Mouse (Mus musculus) stomach, embryonic 15.5 days (tissue): Measurements from ENCODE around the gene Ptpra. TPM values are rescaled to one million over a fixed set of nuclear protein-coding genes. Genes with fewer than 3 reads are reported as not detected.

ENCODE experiments used
- ATAC-seq: fragments of 200-750 bp; cut with Nextera tagmentation; 2 replicates; pipeline ENCODE4 v1.8.0; 2017; ENCODE audit warnings: low read depth, moderate number of reproducible peaks, moderate TSS enrichment; ENCODE audit not compliant: insufficient read depth, low FRiP score
- H3K27ac ChIP-seq: fragments of 300-500 bp; sonication (generic); 2 replicates; pipeline ENCODE4 v1.5.1; 2015; ENCODE audit warnings: mild to moderate bottlenecking, inconsistent platforms
- H3K27me3 ChIP-seq: fragments of 300-500 bp; sonication (generic); replicated peaks from 2 replicates; pipeline ENCODE4 v1.6.1; 2015; ENCODE audit warnings: inconsistent platforms
- H3K36me3 ChIP-seq: fragments of 300-500 bp; sonication (generic); 2 replicates; pipeline ENCODE4 v1.6.1; 2015; ENCODE audit warnings: inconsistent platforms
- H3K4me1 ChIP-seq: fragments of 300-500 bp; sonication (generic); 2 replicates; pipeline ENCODE4 v1.6.1; 2015; ENCODE audit warnings: inconsistent platforms
- H3K4me2 ChIP-seq: fragments of 300-500 bp; sonication (generic); 2 replicates; pipeline ENCODE4 v1.6.1; 2015; ENCODE audit warnings: mild to moderate bottlenecking, inconsistent platforms
- H3K4me3 ChIP-seq: fragments of 300-500 bp; sonication (generic); replicated peaks from 2 replicates; pipeline ENCODE4 v1.5.1; 2015; ENCODE audit warnings: inconsistent platforms
- H3K9ac ChIP-seq: fragments of 300-500 bp; sonication (generic); 2 replicates; pipeline ENCODE4 v1.6.1; 2015; ENCODE audit warnings: inconsistent platforms
- H3K9me3 ChIP-seq: fragments of 300-500 bp; sonication (generic); 2 replicates; pipeline ENCODE4 v1.6.1; 2016; ENCODE audit warnings: inconsistent platforms
- WGBS: fragments of 180-500 bp; shearing (Covaris S2); methylation state at CpG from one replicate; pipeline ENCODE4 v1.1.7; 2015; 5-methylcytosine and 5-hydroxymethylcytosine counted together
- polyA plus RNA-seq: library from polyadenylated mRNA; unstranded; fragments of >200 nt; fragmentation: Nextera tagmentation; extraction: Ambion mirVana; gene quantifications from 2 replicates; pipeline ENCODE4 v1.2.1, GENCODE M21; 2015

Gene Ptpra
- 85.2 and 88.2 TPM in 2 replicates for polyA plus RNA-seq

- Histone ChIP-seq H3K4me3 (peak within 1 kb of the TSS; percentile 88), H3K27me3 (no peaks in the 10 kb centered on the region), H3K9me3 (no peaks in the 10 kb centered on the region), H3K27ac (peak within 1 kb of the TSS; percentile 89), H3K36me3 (no peaks in the 10 kb centered on the region; the same call in 1 of the 2 replicates), H3K9ac (peak within 1 kb of the TSS; percentile 70), H3K4me2 (peak within 1 kb of the TSS; percentile 93), H3K4me1 (peaks cover 11% of the 10 kb centered on the region; the same call in 1 of the 2 replicates)
- ATAC-seq, result peak; percentile 96
- under 1% methylated on average over 43 of the region's 50 CpGs for WGBS
These were observed at the start of gene Ptpra for GRCm38 (mm10) chr2:130449794-130450433. TSS of gene Ptpra (plus strand) at chr2:130450278.

DNA sequence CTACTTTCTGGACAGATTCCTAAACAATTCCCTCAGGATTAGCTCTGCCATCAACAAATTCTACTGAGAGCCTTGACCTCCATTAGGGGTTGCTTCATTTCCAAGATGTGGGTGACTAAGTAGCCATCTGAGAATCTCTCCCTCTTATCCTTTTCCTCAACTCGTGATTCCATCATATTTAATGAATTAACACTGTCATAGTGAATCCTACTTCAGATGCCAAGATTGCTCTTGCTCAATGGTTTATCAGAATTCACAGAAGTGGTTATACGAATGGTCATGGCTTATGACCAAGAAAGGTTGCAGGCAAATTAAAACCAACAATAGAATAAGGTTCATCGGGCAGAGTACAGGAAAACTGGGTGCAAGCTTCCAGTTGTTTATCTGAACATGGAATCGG is 48.2 kb upstream of the Ptpra start:
- WGBS, result 67% methylated on average over 4 of the region's 4 CpGs
- Histone ChIP-seq H3K4me2 (no peak overlapping the region), H3K4me1 (no peaks in the 10 kb centered on the region), H3K27ac (no peak overlapping the region), H3K9me3 (no peaks in the 10 kb centered on the region), H3K36me3 (no peaks in the 10 kb centered on the region), H3K27me3 (0 out of 2 replicates have a peak, but pooled peaks cover 3% of the 10 kb centered on the region), H3K4me3 (no peak overlapping the region), H3K9ac (no peak overlapping the region)
- ATAC-seq, result no peak

DNA sequence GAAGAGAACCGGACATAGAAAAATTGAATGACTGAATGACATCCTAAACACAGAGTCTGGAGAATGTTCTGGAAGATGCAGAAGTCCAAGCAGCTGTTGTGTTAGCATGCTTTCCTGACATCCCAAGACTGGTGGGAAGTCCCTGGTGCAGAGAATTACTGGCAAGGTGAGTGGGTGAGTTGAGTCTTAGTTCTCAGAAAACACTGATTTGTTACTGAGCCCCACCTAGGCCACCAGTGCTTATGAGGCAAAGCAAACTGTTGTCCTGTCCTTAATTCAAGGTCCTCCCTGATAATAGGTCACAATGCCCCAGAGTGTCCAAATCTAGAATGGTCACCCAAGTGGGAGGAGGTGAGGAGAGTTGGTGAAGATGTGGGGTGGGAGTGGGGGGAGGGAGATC is 45.1 kb upstream of the Ptpra start, which contains the start of the genes Gm28372 and 1700020A23Rik:
TSS of gene Gm28372 (plus strand) at position 301 of the 400 bp plus-strand sequence.
TSS of gene 1700020A23Rik (plus strand) at position 321 of the 400 bp plus-strand sequence.
- no peaks in the 10 kb centered on the region for H3K36me3 ChIP-seq
- 84% methylated on average over 1 of the region's 1 CpGs for whole genome bisulfite sequencing
- no peak within 1 kb of the TSS for H3K4me2 ChIP-seq
- no peak within 1 kb of the TSS for H3K9ac ChIP-seq
- H3K9me3 ChIP-seq, result no peaks in the 10 kb centered on the region
- H3K4me1 ChIP-seq, result no peaks in the 10 kb centered on the region
- ATAC-seq, result no peak
- H3K4me3 ChIP-seq, result no peak within 1 kb of the TSS
- H3K27ac ChIP-seq, result no peak within 1 kb of the TSS
- 0 out of 2 replicates have a peak, but pooled peaks cover 3% of the 10 kb centered on the region for H3K27me3 ChIP-seq

- H3K36me3 ChIP-seq, result no peaks in the 10 kb centered on the region
- no peak within 1 kb of the TSS for H3K27ac ChIP-seq
These were observed 43.9 kb upstream of the Ptpra start, which contains the start of gene Tmem239 for GRCm38 (mm10) chr2:130406178-130406577. TSS of gene Tmem239 (plus strand) at chr2:130406478.

DNA sequence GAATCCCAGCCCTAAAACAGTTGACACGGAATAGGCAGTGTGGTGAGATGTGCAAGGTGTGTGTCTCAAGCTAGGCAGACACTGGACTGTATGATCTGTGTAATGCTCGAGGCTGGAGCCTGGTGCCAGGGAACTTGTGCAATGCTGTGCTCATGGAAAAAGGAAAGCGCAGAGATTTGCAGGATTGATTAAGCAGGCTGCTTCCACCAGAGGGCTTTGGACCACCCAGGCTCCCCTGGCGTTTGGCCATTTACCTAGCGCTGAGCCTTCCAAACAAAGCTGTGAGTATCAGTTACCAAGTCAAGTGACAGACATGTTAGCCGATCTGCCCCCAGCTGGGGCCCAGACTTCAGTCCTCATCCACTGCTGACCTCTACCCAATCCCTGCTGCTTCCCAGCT is 41.9 kb upstream of the Ptpra start:
- no peak for ATAC-seq
- WGBS, result 14% methylated on average over 6 of the region's 6 CpGs
- no peaks in the 10 kb centered on the region for H3K36me3 ChIP-seq

More at GRCm38 (mm10) chr2:130406178-130406577, 43.9 kb upstream of the Ptpra start, which contains the start of gene Tmem239:
- H3K9ac ChIP-seq, result no peak within 1 kb of the TSS
- ATAC-seq, result no peak
- H3K27me3 ChIP-seq, result 0 out of 2 replicates have a peak, but pooled peaks cover 3% of the 10 kb centered on the region
- no peak within 1 kb of the TSS for H3K4me3 ChIP-seq
- 89% methylated on average over 2 of the region's 2 CpGs for WGBS
- no peak within 1 kb of the TSS for H3K4me2 ChIP-seq
- H3K9me3 ChIP-seq, result no peaks in the 10 kb centered on the region
- no peaks in the 10 kb centered on the region for H3K4me1 ChIP-seq

GRCm38 (mm10) chr2:130411558-130412495 is 38.3 kb upstream of the Ptpra start:
- ATAC-seq, result peak; percentile 68
- 38% methylated on average over 16 of the region's 16 CpGs for WGBS
- H3K4me3 ChIP-seq, result no peak overlapping the region
- H3K4me1 ChIP-seq, result no peaks in the 10 kb centered on the region
- H3K36me3 ChIP-seq, result no peaks in the 10 kb centered on the region
- H3K9ac ChIP-seq, result no peak overlapping the region
- no peaks in the 10 kb centered on the region for H3K9me3 ChIP-seq
- no peak overlapping the region for H3K4me2 ChIP-seq
- 0 out of 2 replicates have a peak, but pooled peaks cover under 1% of the 10 kb centered on the region for H3K27me3 ChIP-seq
- no peak overlapping the region for H3K27ac ChIP-seq

More for the DNA sequence above, 41.9 kb upstream of the Ptpra start:
- Histone ChIP-seq H3K9me3 (no peaks in the 10 kb centered on the region), H3K27ac (no peak overlapping the region), H3K27me3 (0 out of 2 replicates have a peak, but pooled peaks cover 3% of the 10 kb centered on the region), H3K4me1 (no peaks in the 10 kb centered on the region), H3K4me2 (no peak overlapping the region), H3K4me3 (no peak overlapping the region), H3K9ac (no peak overlapping the region)

- Histone ChIP-seq H3K4me2 (no peak overlapping the region), H3K4me3 (no peak overlapping the region), H3K9me3 (no peaks in the 10 kb centered on the region), H3K9ac (no peak overlapping the region), H3K27me3 (no peaks in the 10 kb centered on the region), H3K27ac (no peak overlapping the region), H3K4me1 (no peaks in the 10 kb centered on the region), H3K36me3 (no peaks in the 10 kb centered on the region)
- no peak for ATAC-seq
- WGBS, result 74% methylated on average over 3 of the region's 3 CpGs
These were observed 37.3 kb upstream of the Ptpra start for GRCm38 (mm10) chr2:130412775-130413174.

- H3K9ac ChIP-seq, result no peak overlapping the region
- ATAC-seq, result no peak
- no peak overlapping the region for H3K4me2 ChIP-seq
- H3K4me3 ChIP-seq, result no peak overlapping the region
- H3K4me1 ChIP-seq, result no peaks in the 10 kb centered on the region
- no peaks in the 10 kb centered on the region for H3K9me3 ChIP-seq
- WGBS, result 72% methylated on average over 6 of the region's 6 CpGs
- no peak overlapping the region for H3K27ac ChIP-seq
- no peaks in the 10 kb centered on the region for H3K36me3 ChIP-seq
- H3K27me3 ChIP-seq, result no peaks in the 10 kb centered on the region
These were observed 35.8 kb upstream of the Ptpra start for GRCm38 (mm10) chr2:130414094-130414856.

- Histone ChIP-seq H3K4me3 (no peak overlapping the region), H3K27ac (no peak overlapping the region), H3K9ac (no peak overlapping the region), H3K36me3 (no peaks in the 10 kb centered on the region), H3K27me3 (no peaks in the 10 kb centered on the region), H3K9me3 (no peaks in the 10 kb centered on the region), H3K4me1 (peaks cover 9% of the 10 kb centered on the region), H3K4me2 (no peak overlapping the region)
- 96% methylated on average over 26 of the region's 26 CpGs for WGBS
- ATAC-seq, result no peak
These were observed 28.1 kb upstream of the Ptpra start for GRCm38 (mm10) chr2:130421781-130422620.

- Histone ChIP-seq H3K4me3 (peak overlapping the region; percentile 84), H3K9ac (peak overlapping the region; percentile 69), H3K4me1 (peaks cover 9% of the 10 kb centered on the region), H3K36me3 (no peaks in the 10 kb centered on the region), H3K4me2 (peak overlapping the region; percentile 95), H3K27me3 (no peaks in the 10 kb centered on the region), H3K27ac (peak overlapping the region; percentile 93), H3K9me3 (no peaks in the 10 kb centered on the region)
- peak; percentile 51 for ATAC-seq
- WGBS, result 14% methylated on average over 49 of the region's 49 CpGs
These were observed 26.5 kb upstream of the Ptpra start for GRCm38 (mm10) chr2:130423397-130424125.
